Mouse (Mus musculus) limb, embryonic 14.5 days (tissue): Measurements from ENCODE around the gene Cds2. TPM values are rescaled to one million over a fixed set of nuclear protein-coding genes. Genes with fewer than 3 reads are reported as not detected.
"Not testable (repeated sequence)": the region's sequence is repeated elsewhere in the genome, so short reads cannot be mapped to it uniquely, and the experiment has no call there.

ENCODE experiments used
- ATAC-seq: fragments of 200-750 bp; cut with Nextera tagmentation; 2 replicates; pipeline ENCODE4 v1.8.0; 2017; ENCODE audit warnings: low read depth, moderate number of reproducible peaks, moderate TSS enrichment; ENCODE audit not compliant: low FRiP score
- DNase-seq: peaks from one replicate; pipeline ENCODE4 v3.0.0-alpha.2; 2015; ENCODE audit warnings: low spot score
- H3K27ac ChIP-seq: fragments of 300-500 bp; sonication (generic); replicated peaks from 2 replicates; pipeline ENCODE4 v1.5.1; 2014; ENCODE audit warnings: low read depth, mild to moderate bottlenecking, low read length, moderate library complexity, mixed read lengths
- H3K27me3 ChIP-seq: fragments of 300-500 bp; sonication (generic); 2 replicates; pipeline ENCODE4 v1.6.1; 2014; ENCODE audit warnings: low read length, mixed read lengths; ENCODE audit not compliant: control insufficient read depth, insufficient read depth
- H3K36me3 ChIP-seq: fragments of 300-500 bp; sonication (generic); 2 replicates; pipeline ENCODE4 v1.6.1; 2014; ENCODE audit warnings: mild to moderate bottlenecking, low read length, moderate library complexity, mixed read lengths; ENCODE audit not compliant: control insufficient read depth, insufficient read depth
- H3K4me1 ChIP-seq: fragments of 300-500 bp; sonication (generic); 2 replicates; pipeline ENCODE4 v1.6.1; 2014; ENCODE audit warnings: antibody characterized with exemption, low read length, mixed read lengths; ENCODE audit not compliant: control insufficient read depth, insufficient read depth
- H3K4me2 ChIP-seq: fragments of 300-500 bp; sonication (generic); replicated peaks from 2 replicates; pipeline ENCODE4 v1.6.1; 2014; ENCODE audit warnings: low read depth, mild to moderate bottlenecking, low read length, moderate library complexity; ENCODE audit not compliant: severe bottlenecking
- H3K4me3 ChIP-seq: fragments of 300-500 bp; sonication (generic); replicated peaks from 2 replicates; pipeline ENCODE4 v1.5.1; 2014; ENCODE audit warnings: low read length
- H3K9ac ChIP-seq: fragments of 300-500 bp; sonication (generic); 2 replicates; pipeline ENCODE4 v1.6.1; 2014; ENCODE audit warnings: mild to moderate bottlenecking, low read depth, low read length, moderate library complexity; ENCODE audit not compliant: severe bottlenecking
- H3K9me3 ChIP-seq: fragments of 300-500 bp; sonication (generic); 2 replicates; pipeline ENCODE4 v1.6.1; 2016; ENCODE audit warnings: low read length; ENCODE audit not compliant: control insufficient read depth
- POLR2A ChIP-seq: fragments of 200-500 bp; IDR thresholded peaks from 2 replicates; pipeline ENCODE4 v1.8.0; 2012; ENCODE audit warnings: inconsistent platforms, mild to moderate bottlenecking, moderate library complexity, borderline replicate concordance; ENCODE audit not compliant: insufficient read depth, insufficient read length; ENCODE audit errors: extremely low read depth
- WGBS: fragments of 180-500 bp; shearing (Covaris S2); extraction: QIAGEN DNeasy Blood & Tissue Kit; methylation state at CpG from one replicate; pipeline ENCODE4 v1.1.7; 2014; 5-methylcytosine and 5-hydroxymethylcytosine counted together
- polyA plus RNA-seq, 2 experiments: library from polyadenylated mRNA; depleted of rRNA in 1 of 2; stranded (reverse) in 1 of 2; unstranded in 1 of 2; fragments of >200 nt; fragmentation: Nextera tagmentation in 1 of 2; extraction: Ambion mirVana in 1 of 2; gene quantifications; 2 replicates each; pipeline versions ENCODE4 v1.2.1 to v1.2.3; 2012 to 2014

The Cds2 gene
- polyA plus RNA-seq, 2 experiments: 17.1 to 21.2 TPM

DNA sequence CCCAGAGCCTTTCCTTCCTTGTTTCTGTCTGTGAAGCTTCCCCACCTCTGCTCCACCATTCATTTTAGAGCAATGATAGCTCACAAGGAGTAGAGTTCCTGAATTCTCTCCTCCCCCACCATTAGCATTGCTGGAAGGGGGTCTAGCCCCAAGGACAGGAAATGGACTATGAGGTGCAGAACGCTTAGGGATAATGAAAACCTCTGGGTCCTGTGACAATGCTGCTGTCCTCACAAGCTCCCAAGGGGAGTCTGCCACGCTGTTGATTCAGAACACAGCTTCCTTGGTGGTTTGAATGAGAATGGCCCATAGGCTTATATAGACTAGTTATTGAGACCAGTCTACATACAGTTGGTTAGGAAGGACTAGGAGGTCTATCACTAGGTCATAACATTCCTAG lies 27.7 kb upstream of the Cds2 start:
- no peak for TF ChIP-seq POLR2A
- ATAC-seq: no peak
- no peaks in the 10 kb centered on the region for H3K27me3 ChIP-seq
- H3K36me3 ChIP-seq: no peaks in the 10 kb centered on the region
- H3K4me3 ChIP-seq: no peak overlapping the region
- no peak overlapping the region for H3K4me2 ChIP-seq
- DNase-seq: no peak
- H3K27ac ChIP-seq: no peak overlapping the region
- no peak overlapping the region for H3K9ac ChIP-seq
- H3K4me1 ChIP-seq: no peaks in the 10 kb centered on the region
- H3K9me3 ChIP-seq: no peaks in the 10 kb centered on the region
- WGBS: 34% methylated on average over 2 of the region's 2 CpGs

- H3K9ac ChIP-seq: no peak overlapping the region
- H3K27me3 ChIP-seq: no peaks in the 10 kb centered on the region
- no peak overlapping the region for H3K27ac ChIP-seq
- TF ChIP-seq POLR2A: no peak
- 71% methylated on average over 7 of the region's 7 CpGs for WGBS
- ATAC-seq (no peak), DNase-seq (no peak)
- H3K4me2 ChIP-seq: no peak overlapping the region
- no peaks in the 10 kb centered on the region for H3K4me1 ChIP-seq
- no peaks in the 10 kb centered on the region for H3K36me3 ChIP-seq
- no peak overlapping the region for H3K4me3 ChIP-seq
- H3K9me3 ChIP-seq: no peaks in the 10 kb centered on the region
Observed at GRCm38 (mm10) chr2:132235975-132236374, 27.0 kb upstream of the Cds2 start.

DNA sequence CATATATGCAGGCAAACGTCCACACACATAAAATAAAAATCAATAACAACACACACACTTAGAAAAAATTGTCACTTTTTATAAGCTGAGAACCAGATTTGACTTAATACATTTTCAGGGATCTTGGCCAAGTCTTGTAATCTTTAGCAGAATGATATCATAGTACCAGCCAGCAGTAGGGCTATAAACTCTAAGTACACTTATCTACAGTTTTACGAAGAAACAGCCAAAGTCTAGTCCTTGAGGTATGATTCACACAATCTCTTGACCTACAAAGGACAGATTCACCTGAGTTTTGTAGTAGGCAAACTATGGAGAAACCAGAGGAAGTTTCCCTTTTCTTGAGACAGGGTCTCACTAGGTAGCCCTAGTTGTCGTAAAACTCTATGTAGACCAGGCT lies 23.5 kb upstream of the Cds2 start:
- H3K9ac ChIP-seq, H3K27ac ChIP-seq, H3K27me3 ChIP-seq, H3K4me3 ChIP-seq, H3K4me2 ChIP-seq, H3K4me1 ChIP-seq, DNase-seq, ATAC-seq, H3K9me3 ChIP-seq: not testable (repeated sequence)
- WGBS: 84% methylated on average over 3 of the region's 3 CpGs
- H3K36me3 ChIP-seq: peaks cover 14% of the 10 kb centered on the region

GRCm38 (mm10) chr2:132240457-132240856 lies 22.5 kb upstream of the Cds2 start:
- H3K9ac ChIP-seq, ATAC-seq, H3K4me2 ChIP-seq, H3K9me3 ChIP-seq, H3K4me3 ChIP-seq, H3K4me1 ChIP-seq, H3K27me3 ChIP-seq, H3K27ac ChIP-seq: not testable (repeated sequence)
- 8% methylated on average over 4 of the region's 10 CpGs for WGBS
- H3K36me3 ChIP-seq: peaks cover 19% of the 10 kb centered on the region
- DNase-seq: peak; percentile 55

- H3K36me3 ChIP-seq: peaks cover 21% of the 10 kb centered on the region
- H3K9ac ChIP-seq: no peak overlapping the region
- ATAC-seq (no peak), DNase-seq (no peak)
- no peak overlapping the region for H3K27ac ChIP-seq
- H3K4me3 ChIP-seq: no peak overlapping the region
- peaks cover 11% of the 10 kb centered on the region for H3K4me1 ChIP-seq
- no peak for TF ChIP-seq POLR2A
- 97% methylated on average over 3 of the region's 3 CpGs for whole genome bisulfite sequencing
- H3K9me3 ChIP-seq: no peaks in the 10 kb centered on the region
- H3K27me3 ChIP-seq: no peaks in the 10 kb centered on the region
- no peak overlapping the region for H3K4me2 ChIP-seq
Observed at GRCm38 (mm10) chr2:132243370-132243769, 19.6 kb upstream of the Cds2 start.
